Mouse (Mus musculus) neural tube, embryonic 11.5 days (tissue): ENCODE results near the gene Gm20388. TPM values are rescaled to one million over a fixed set of nuclear protein-coding genes. Genes with fewer than 3 reads are reported as not detected.

ENCODE experiments used
- ATAC-seq: fragments of 200-750 bp; cut with Nextera tagmentation; 2 replicates; pipeline ENCODE4 v1.8.0; 2017; ENCODE audit warnings: moderate number of reproducible peaks, mild to moderate bottlenecking, moderate TSS enrichment, moderate library complexity; ENCODE audit not compliant: insufficient read depth, low FRiP score, low TSS enrichment
- DNase-seq: peaks from one replicate; pipeline ENCODE4 v3.0.0-alpha.2; 2015; ENCODE audit warnings: low spot score
- H3K27ac ChIP-seq: fragments of 300-500 bp; sonication (generic); 2 replicates; pipeline ENCODE4 v1.5.1; 2014; ENCODE audit warnings: low read depth, mild to moderate bottlenecking, low read length
- H3K27me3 ChIP-seq: fragments of 300-500 bp; sonication (generic); 2 replicates; pipeline ENCODE4 v1.6.1; 2014; ENCODE audit warnings: mild to moderate bottlenecking, low read length, mixed read lengths; ENCODE audit not compliant: control insufficient read depth, insufficient read depth
- H3K36me3 ChIP-seq: fragments of 300-500 bp; sonication (generic); 2 replicates; pipeline ENCODE4 v1.6.1; 2014; ENCODE audit warnings: mild to moderate bottlenecking, low read length, moderate library complexity, mixed read lengths; ENCODE audit not compliant: control insufficient read depth, insufficient read depth
- H3K4me1 ChIP-seq: fragments of 300-500 bp; sonication (generic); 2 replicates; pipeline ENCODE4 v1.6.1; 2014; ENCODE audit warnings: low read length, mixed read lengths; ENCODE audit not compliant: control insufficient read depth, insufficient read depth
- H3K4me2 ChIP-seq: fragments of 300-500 bp; sonication (generic); 2 replicates; pipeline ENCODE4 v1.6.1; 2014; ENCODE audit warnings: low read depth, mild to moderate bottlenecking, moderate library complexity
- H3K4me3 ChIP-seq: fragments of 300-500 bp; sonication (generic); 2 replicates; pipeline ENCODE4 v1.5.1; 2014; ENCODE audit warnings: low read depth, low read length
- H3K9ac ChIP-seq: fragments of 300-500 bp; sonication (generic); 2 replicates; pipeline ENCODE4 v1.6.1; 2014; ENCODE audit warnings: mild to moderate bottlenecking, low read length
- H3K9me3 ChIP-seq: fragments of 300-500 bp; sonication (generic); 2 replicates; pipeline ENCODE4 v1.6.1; 2016; ENCODE audit warnings: low read length; ENCODE audit not compliant: control insufficient read depth
- WGBS: fragments of 180-500 bp; shearing (Covaris S2); extraction: QIAGEN DNeasy Blood & Tissue Kit; methylation state at CpG from one replicate; pipeline ENCODE4 v1.1.7; 2014; 5-methylcytosine and 5-hydroxymethylcytosine counted together
- polyA plus RNA-seq: library from polyadenylated mRNA; unstranded; fragments of >200 nt; fragmentation: Nextera tagmentation; extraction: Ambion mirVana; gene quantifications from 2 replicates; pipeline ENCODE4 v1.2.1, GENCODE M21; 2014

Gene Gm20388
- polyA plus RNA-seq, 1 experiment from 2014 or later, result not detected

- Histone ChIP-seq H3K4me2 (no peak overlapping the region), H3K27me3 (no peaks in the 10 kb centered on the region), H3K9ac (no peak overlapping the region), H3K4me3 (no peak overlapping the region), H3K9me3 (no peaks in the 10 kb centered on the region), H3K4me1 (peaks cover 49% of the 10 kb centered on the region), H3K27ac (no peak overlapping the region), H3K36me3 (no peaks in the 10 kb centered on the region; the same call in 1 of the 2 replicates)
- no peak for ATAC-seq
- DNase-seq, result peak; percentile 48
- WGBS, result 35% methylated on average over 10 of the region's 10 CpGs
These were observed 534.6 kb downstream of the Gm20388 start for GRCm38 (mm10) chr8:120445249-120445648.

GRCm38 (mm10) chr8:120448131-120448530 is 537.5 kb downstream of the Gm20388 start:
- H3K9me3 ChIP-seq, result no peaks in the 10 kb centered on the region
- no peak overlapping the region for H3K27ac ChIP-seq
- H3K36me3 ChIP-seq, result no peaks in the 10 kb centered on the region; the same call in 1 of the 2 replicates
- H3K27me3 ChIP-seq, result no peaks in the 10 kb centered on the region
- no peak overlapping the region for H3K4me2 ChIP-seq
- DNase-seq (peak; percentile 51), ATAC-seq (peak; percentile 64)
- H3K4me3 ChIP-seq, result no peak overlapping the region
- H3K4me1 ChIP-seq, result peaks cover 38% of the 10 kb centered on the region
- WGBS, result 20% methylated on average over 6 of the region's 6 CpGs
- no peak overlapping the region for H3K9ac ChIP-seq

- no peaks in the 10 kb centered on the region; the same call in 1 of the 2 replicates for H3K36me3 ChIP-seq
- H3K9ac ChIP-seq, result no peak overlapping the region
- peaks cover 40% of the 10 kb centered on the region for H3K4me1 ChIP-seq
- ATAC-seq (no peak), DNase-seq (no peak)
- WGBS, result 75% methylated on average over 4 of the region's 4 CpGs
- H3K27ac ChIP-seq, result peak overlapping the region; percentile 74
- H3K27me3 ChIP-seq, result no peaks in the 10 kb centered on the region
- no peak overlapping the region for H3K4me3 ChIP-seq
- no peaks in the 10 kb centered on the region for H3K9me3 ChIP-seq
- H3K4me2 ChIP-seq, result no peak overlapping the region
These were observed 538.5 kb downstream of the Gm20388 start for GRCm38 (mm10) chr8:120449139-120449538.

- H3K4me1 ChIP-seq, result peaks cover 43% of the 10 kb centered on the region
These were observed 539.0 kb downstream of the Gm20388 start for GRCm38 (mm10) chr8:120449608-120450031.

GRCm38 (mm10) chr8:120452111-120452510 is 541.5 kb downstream of the Gm20388 start:
- Histone ChIP-seq H3K27me3 (no peaks in the 10 kb centered on the region), H3K4me2 (no peak overlapping the region), H3K9me3 (no peaks in the 10 kb centered on the region), H3K4me3 (no peak overlapping the region), H3K27ac (no peak overlapping the region), H3K4me1 (peaks cover 53% of the 10 kb centered on the region), H3K9ac (no peak overlapping the region), H3K36me3 (no peaks in the 10 kb centered on the region)
- ATAC-seq (no peak), DNase-seq (no peak)
- 86% methylated on average over 2 of the region's 2 CpGs for WGBS

More at GRCm38 (mm10) chr8:120449608-120450031, 539.0 kb downstream of the Gm20388 start:
- Histone ChIP-seq H3K27ac (peak overlapping the region; percentile 74), H3K9ac (no peak overlapping the region), H3K27me3 (no peaks in the 10 kb centered on the region), H3K4me2 (no peak overlapping the region; the same call in 1 of the 2 replicates), H3K4me3 (no peak overlapping the region), H3K9me3 (no peaks in the 10 kb centered on the region), H3K36me3 (no peaks in the 10 kb centered on the region; the same call in 1 of the 2 replicates)
- peak; percentile 32; the same call in 1 of the 2 replicates for ATAC-seq
- peak; percentile 56 for DNase-seq
- WGBS, result 9% methylated on average over 17 of the region's 17 CpGs

- no peaks in the 10 kb centered on the region for H3K9me3 ChIP-seq
- no peak overlapping the region for H3K4me3 ChIP-seq
- WGBS, result 74% methylated on average over 6 of the region's 6 CpGs
- DNase-seq (no peak), ATAC-seq (no peak)
- H3K27me3 ChIP-seq, result no peaks in the 10 kb centered on the region
- H3K4me2 ChIP-seq, result no peak overlapping the region
- peaks cover 42% of the 10 kb centered on the region for H3K4me1 ChIP-seq
- H3K36me3 ChIP-seq, result no peaks in the 10 kb centered on the region
- no peak overlapping the region for H3K9ac ChIP-seq
- H3K27ac ChIP-seq, result no peak overlapping the region
These were observed 543.8 kb downstream of the Gm20388 start for GRCm38 (mm10) chr8:120454404-120454803.

GRCm38 (mm10) chr8:120460375-120460774 is 549.7 kb downstream of the Gm20388 start:
- peak; percentile 20 for DNase-seq
- Histone ChIP-seq H3K27me3 (no peaks in the 10 kb centered on the region), H3K9me3 (no peaks in the 10 kb centered on the region), H3K4me2 (no peak overlapping the region), H3K9ac (no peak overlapping the region), H3K27ac (no peak overlapping the region), H3K4me3 (no peak overlapping the region), H3K4me1 (peaks cover 36% of the 10 kb centered on the region), H3K36me3 (no peaks in the 10 kb centered on the region)
- 0 out of 2 replicates have a peak, but pooled peaks have one; percentile 38 for ATAC-seq
- WGBS, result 66% methylated on average over 6 of the region's 6 CpGs

GRCm38 (mm10) chr8:120462119-120462551 is 551.5 kb downstream of the Gm20388 start:
- peak; percentile 17 for DNase-seq
- no peak overlapping the region for H3K4me3 ChIP-seq
- no peaks in the 10 kb centered on the region for H3K27me3 ChIP-seq
- no peaks in the 10 kb centered on the region for H3K36me3 ChIP-seq
- peak overlapping the region; percentile 15; the same call in 1 of the 2 replicates for H3K27ac ChIP-seq
- H3K4me1 ChIP-seq, result peaks cover 29% of the 10 kb centered on the region
- ATAC-seq, result no peak
- H3K9me3 ChIP-seq, result no peaks in the 10 kb centered on the region
- WGBS, result 42% methylated on average over 15 of the region's 15 CpGs
- no peak overlapping the region for H3K4me2 ChIP-seq
- H3K9ac ChIP-seq, result no peak overlapping the region

GRCm38 (mm10) chr8:120462611-120463010 is 552.0 kb downstream of the Gm20388 start:
- Histone ChIP-seq H3K9ac (no peak overlapping the region), H3K4me2 (no peak overlapping the region), H3K4me1 (peaks cover 29% of the 10 kb centered on the region), H3K27ac (no peak overlapping the region), H3K36me3 (no peaks in the 10 kb centered on the region), H3K9me3 (no peaks in the 10 kb centered on the region), H3K27me3 (no peaks in the 10 kb centered on the region), H3K4me3 (no peak overlapping the region)
- 85% methylated on average over 6 of the region's 6 CpGs for WGBS
- DNase-seq (no peak), ATAC-seq (no peak)
